Mouse (Mus musculus) liver, postnatal 0 days (tissue): Measurements from ENCODE around the gene Fbxl18.

Source experiments
- CTCF ChIP-seq: sonication (generic); IDR thresholded peaks from 2 replicates; pipeline ENCODE4 v1.5.1; 2016; ENCODE audit warnings: antibody characterized with exemption, low read depth
- EP300 ChIP-seq: IDR thresholded peaks from 2 replicates; pipeline ENCODE4 v1.6.1; 2016; ENCODE audit warnings: antibody characterized with exemption, low read depth, mild to moderate bottlenecking

- TF ChIP-seq EP300 (no peak), CTCF (no peak)
Measured at GRCm38 (mm10) chr5:142869463-142869862, 25.8 kb downstream of the Fbxl18 start.
